8 mouse cellular contexts compared by ENCODE assay signal in genomic region chr1:38766661-38767572, GRCm38 (mm10).
DNase-seq lines count a peak whose midpoint lies in the region; ATAC-seq lines count a peak whose summit lies in the region.

No protein-coding gene starts in this region.

- intact Hi-C loops in heart, postnatal 14 days (cut with DNase I), result loop anchor here (1.0 to 5.0 kb wide), 3 partner anchors 45 to 445 kb away; no protein-coding TSS in a partner anchor

- no peaks in the 10 kb centered on the region for H3K36me3 ChIP-seq in embryonic facial prominence, embryonic 12.5 days
- H3K36me3 ChIP-seq in limb, embryonic 10.5 days, result no peaks in the 10 kb centered on the region
- H3K36me3 ChIP-seq in midbrain, embryonic 10.5 days, result no peaks in the 10 kb centered on the region

- H3K9ac ChIP-seq in embryonic facial prominence, embryonic 12.5 days, result no peak overlapping the region

- H3K9me3 ChIP-seq in embryonic facial prominence, embryonic 12.5 days, result no peaks in the 10 kb centered on the region
- no peaks in the 10 kb centered on the region for H3K9me3 ChIP-seq in limb, embryonic 10.5 days (replicated peaks)
- no peaks in the 10 kb centered on the region for H3K9me3 ChIP-seq in midbrain, embryonic 10.5 days (replicated peaks)

- no peaks in the 10 kb centered on the region for H3K27me3 ChIP-seq in embryonic facial prominence, embryonic 12.5 days
- H3K27me3 ChIP-seq in limb, embryonic 10.5 days (ENCODE audit: low read depth, poor library complexity, severe bottlenecking), result 0 out of 2 replicates have a peak, but pooled peaks cover 5% of the 10 kb centered on the region
- H3K27me3 ChIP-seq in midbrain, embryonic 10.5 days (ENCODE audit: low read depth, poor library complexity, severe bottlenecking), result peaks cover 11% of the 10 kb centered on the region

- peak overlapping the region; percentile 34 for H3K4me2 ChIP-seq in embryonic facial prominence, embryonic 12.5 days (replicated peaks)

- WGBS in embryonic facial prominence, embryonic 12.5 days, result 12% methylated on average over 18 of the region's 18 CpGs
- 12% methylated on average over 18 of the region's 18 CpGs for WGBS in limb, embryonic 10.5 days
- 33% methylated on average over 18 of the region's 18 CpGs for WGBS in midbrain, embryonic 10.5 days

- peak overlapping the region; percentile 83 for H3K27ac ChIP-seq in embryonic facial prominence, embryonic 12.5 days
- H3K27ac ChIP-seq in limb, embryonic 10.5 days, result peak overlapping the region; percentile 87
- peak overlapping the region; percentile 74 for H3K27ac ChIP-seq in midbrain, embryonic 10.5 days (replicated peaks)

- peak; percentile 89 for ATAC-seq in embryonic facial prominence, embryonic 12.5 days (ENCODE audit: insufficient number of reproducible peaks, insufficient read depth, low FRiP score, low TSS enrichment)
- no peak for ATAC-seq in megakaryocyte, adult 5-6 weeks (ENCODE audit: poor library complexity, severe bottlenecking)

- peak overlapping the region; percentile 15; the same call in 1 of the 2 replicates for H3K4me3 ChIP-seq in embryonic facial prominence, embryonic 12.5 days
- H3K4me3 ChIP-seq in limb, embryonic 10.5 days, result peak overlapping the region; percentile 50
- peak overlapping the region; percentile 17; the same call in 1 of the 2 replicates for H3K4me3 ChIP-seq in midbrain, embryonic 10.5 days

- peak; percentile 42 for DNase-seq in adrenal gland, postnatal 10 days
- peak; percentile 66 to 70 for DNase-seq in heart, postnatal 14 days
- peak; percentile 94 for DNase-seq in limb, embryonic 10.5 days (ENCODE audit: low spot score)
- DNase-seq in midbrain, embryonic 10.5 days (ENCODE audit: low spot score), result peak; percentile 76
- DNase-seq in right cerebral cortex, postnatal 36 days (ENCODE audit: low spot score in 2 of 2), result no peak
- DNase-seq in right cerebral cortex, adult 18-20 months, result no peak

- H3K4me1 ChIP-seq in embryonic facial prominence, embryonic 12.5 days, result peaks cover 44% of the 10 kb centered on the region
- H3K4me1 ChIP-seq in limb, embryonic 10.5 days, result peaks cover 77% of the 10 kb centered on the region
- peaks cover 26% of the 10 kb centered on the region for H3K4me1 ChIP-seq in midbrain, embryonic 10.5 days

Comparison
In these comparisons a context has a peak if more than half of its experiments do, and no peak if none do; other contexts are left out.
1. DNase-seq: peak in adrenal gland, postnatal 10 days (single experiment), heart, postnatal 14 days (2 of 2), limb, embryonic 10.5 days (single experiment) and midbrain, embryonic 10.5 days (single experiment); none in right cerebral cortex, postnatal 36 days (0 of 2) and right cerebral cortex, adult 18-20 months (single experiment).
2. Peak in every context shown above with its lines, with median percentiles within 50 percentile points of each other: H3K27ac ChIP-seq and H3K4me3 ChIP-seq.